ENCODE assay signal across 8 mouse cellular contexts in the genomic region with DNA sequence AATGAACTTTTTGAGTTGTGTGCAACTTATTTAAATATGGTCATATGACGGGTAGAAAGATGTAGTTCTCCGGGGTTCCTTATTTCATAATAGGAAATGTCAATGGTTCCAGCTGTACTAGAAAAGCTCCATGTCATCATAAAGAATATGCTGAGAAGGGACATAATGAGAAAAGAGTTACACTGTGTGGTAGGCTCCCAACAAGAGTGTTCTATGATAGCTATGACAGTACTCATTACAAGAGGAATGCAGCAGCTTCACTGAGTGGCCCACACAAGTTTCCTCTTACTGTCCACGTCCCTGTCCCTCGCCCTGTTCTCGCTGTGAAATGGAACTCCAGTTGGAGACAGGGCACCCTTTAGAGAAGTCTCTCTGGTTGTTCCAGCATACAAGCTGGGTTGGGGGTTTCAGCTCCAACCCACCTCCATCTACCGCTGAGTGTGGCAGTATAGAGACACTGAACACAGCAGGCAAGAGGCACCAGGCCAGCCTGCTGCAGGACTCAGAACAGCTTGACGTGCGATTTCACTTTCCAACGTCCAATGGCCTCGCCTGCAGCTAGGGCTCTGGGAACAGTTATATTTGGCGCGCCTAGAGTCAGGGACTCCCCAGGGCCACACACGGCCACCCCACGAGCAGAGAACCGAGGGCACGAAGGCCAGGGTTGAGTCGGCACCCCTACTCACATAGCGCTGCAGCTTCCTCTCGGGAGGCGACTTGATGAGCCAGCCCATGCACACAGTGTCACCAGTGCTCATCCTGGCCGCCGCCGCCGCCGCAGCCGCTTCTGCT. TPM values are rescaled to one million over a fixed set of nuclear protein-coding genes. Genes with fewer than 3 reads are reported as not detected.
A peak's percentile ranks its signal among the peaks of the same experiment; 100 is the strongest.
DNase-seq lines count a peak whose midpoint lies in the region; ATAC-seq and TF ChIP-seq lines count a peak whose summit lies in the region.

No protein-coding gene starts in this region.

- no peak for TF ChIP-seq EP300 in ES-Bruce4 (IDR thresholded peaks at IDR 0.05; ENCODE audit: insufficient read depth, low read depth, low read length)

- H3K9me3 ChIP-seq in ES-Bruce4 (replicated peaks; ENCODE audit: control insufficient read depth, insufficient read depth, low read length, poor library complexity, severe bottlenecking): no peaks in the 10 kb centered on the region

- 16% methylated on average over 20 of the region's 26 CpGs for WGBS in liver, adult 2 months

- no peaks in the 10 kb centered on the region for H3K4me1 ChIP-seq in ES-Bruce4 (ENCODE audit: control insufficient read depth, insufficient read depth, low read length)
- no peaks in the 10 kb centered on the region for H3K4me1 ChIP-seq in liver, adult 2 months (ENCODE audit: control insufficient read depth, insufficient read depth, low read length)

- H3K4me3 ChIP-seq in ES-Bruce4 (ENCODE audit: low read depth, low read length): peak overlapping the region; percentile 53
- peak overlapping the region; percentile 72 for H3K4me3 ChIP-seq in liver, adult 2 months (ENCODE audit: insufficient read depth, low read depth, low read length)

- TF ChIP-seq CTCF in ES-Bruce4 (IDR thresholded peaks at IDR 0.05; ENCODE audit: low read depth, low read length): no peak
- no peak for TF ChIP-seq CTCF in liver, adult 2 months (IDR thresholded peaks at IDR 0.05; ENCODE audit: low read depth, low read length)

- peak; percentile 84 for ATAC-seq in frontal cortex, adult (ENCODE audit: low TSS enrichment)

- TF ChIP-seq POLR2A in ES-Bruce4 (IDR thresholded peaks at IDR 0.05; ENCODE audit: insufficient read depth, low read length): no peak
- no peak for TF ChIP-seq POLR2A in liver, adult 2 months (IDR thresholded peaks at IDR 0.05; ENCODE audit: extremely low read depth, insufficient read depth, low read length)

- DNase-seq in 3134 (ENCODE audit: extremely low read depth, insufficient read length, low spot score): peak; percentile 68
- DNase-seq in cerebellum, adult 8-10 months: peak; percentile 10
- peak; percentile 49 for DNase-seq in induced T-regulatory cell, adult 2 months (ENCODE audit: low read depth)
- no peak for DNase-seq in liver, adult 2 months (ENCODE audit: extremely low read depth, low read depth, low spot score)
- DNase-seq in natural killer cell, adult 2 months (ENCODE audit: low spot score in 2 of 2): peak; percentile 2 to 14
- DNase-seq in thymus, postnatal 4 days: no peak

- H3K27me3 ChIP-seq in ES-Bruce4 (ENCODE audit: control insufficient read depth, insufficient read depth, low read length, poor library complexity, severe bottlenecking): no peaks in the 10 kb centered on the region
- H3K27me3 ChIP-seq in liver, adult 2 months (ENCODE audit: control insufficient read depth, insufficient read depth, low read length): no peaks in the 10 kb centered on the region

- no peak overlapping the region for H3K27ac ChIP-seq in ES-Bruce4 (ENCODE audit: insufficient read depth, low read length)
- H3K27ac ChIP-seq in liver, adult 2 months (replicated peaks; ENCODE audit: insufficient read depth, low read depth, low read length): no peak overlapping the region

- H3K36me3 ChIP-seq in ES-Bruce4 (ENCODE audit: control insufficient read depth, insufficient read depth, low read length, poor library complexity, severe bottlenecking): no peaks in the 10 kb centered on the region
- no peaks in the 10 kb centered on the region for H3K36me3 ChIP-seq in liver, adult 2 months (ENCODE audit: control insufficient read depth, insufficient read depth, low read length)

- H3K79me2 ChIP-seq in liver, adult 2 months (ENCODE audit: control insufficient read depth, insufficient read depth, low read length): no peaks in the 10 kb centered on the region

- H3K9ac ChIP-seq in ES-Bruce4 (ENCODE audit: low read depth, poor library complexity, severe bottlenecking): no peak overlapping the region
- peak overlapping the region; percentile 12 for H3K9ac ChIP-seq in liver, adult 2 months (ENCODE audit: low read depth, low read length)

RNA-seq across cellular contexts. Expression of gene Gab3, which starts 1.1 kb away (rescaled TPM):
- polyA plus RNA-seq in ES-Bruce4 (2011; ENCODE audit: insufficient read depth, insufficient read length, low read depth, missing spikeins): 0.46 and 0.82 TPM in 2 replicates
- total RNA-seq in liver, adult 2 months (2014; rRNA removed): 0.28 and 0.40 TPM in 2 replicates
- polyA plus RNA-seq in liver, adult 2 months (2012; rRNA removed): 0.11 and 0.18 TPM in 2 replicates

RNA-seq across cellular contexts. Expression of gene Dkc1, which starts 11.5 kb away (rescaled TPM):
- 254 and 264 TPM in 2 replicates for polyA plus RNA-seq in ES-Bruce4 (2011; ENCODE audit: insufficient read depth, insufficient read length, low read depth, missing spikeins)
- 22.4 and 24.0 TPM in 2 replicates for total RNA-seq in liver, adult 2 months (2014; rRNA removed)
- 6.2 and 9.4 TPM in 2 replicates for polyA plus RNA-seq in liver, adult 2 months (2012; rRNA removed)

RNA-seq across cellular contexts. Expression of gene Mpp1, which starts 46.6 kb away (rescaled TPM):
- 78.8 and 85.1 TPM in 2 replicates for polyA plus RNA-seq in ES-Bruce4 (2011; ENCODE audit: insufficient read depth, insufficient read length, low read depth, missing spikeins)
- 18.3 and 26.4 TPM in 2 replicates for total RNA-seq in liver, adult 2 months (2014; rRNA removed)
- polyA plus RNA-seq in liver, adult 2 months (2012; rRNA removed): 35.8 and 46.7 TPM in 2 replicates

Comparison
In these comparisons a context has a peak if more than half of its experiments do, and no peak if none do; other contexts are left out.
1. DNase-seq: peak in 3134 (single experiment), cerebellum, adult 8-10 months (single experiment), induced T-regulatory cell, adult 2 months (single experiment) and natural killer cell, adult 2 months (2 of 2); none in liver, adult 2 months (single experiment) and thymus, postnatal 4 days (single experiment).
2. RNA of gene Dkc1, which starts 11.5 kb away (polyA plus RNA-seq): 254 to 264 TPM in ES-Bruce4; 6.2 to 9.4 TPM in liver, adult 2 months; every median in the first group is over 10 times any median in the second.